Mouse (Mus musculus): ENCODE measurements around the gene Gm21983.

- TF ChIP-seq EP300 (IDR thresholded peaks at IDR 0.05; ENCODE audit: low read depth in 1 of 2, low read length in 2 of 2) (no peak), ZC3H11A (IDR thresholded peaks at IDR 0.05; ENCODE audit: low read depth, low read length) (no peak), MAX (IDR thresholded peaks at IDR 0.05; ENCODE audit: low read length) (no peak), POLR2A (IDR thresholded peaks at IDR 0.05; ENCODE audit: control insufficient read depth in 1 of 2, insufficient read depth in 1 of 2, low read depth in 1 of 2, low read length in 2 of 2, poor library complexity in 1 of 2) (no peak), CHD2 (IDR thresholded peaks at IDR 0.05; ENCODE audit: low read length) (no peak)
Observed at GRCm38 (mm10) chr7:27174496-27174895, 6.4 kb downstream of the Gm21983 start.
